Mouse (Mus musculus): ENCODE results near the gene Gdf11.

Gene Gdf11

DNA sequence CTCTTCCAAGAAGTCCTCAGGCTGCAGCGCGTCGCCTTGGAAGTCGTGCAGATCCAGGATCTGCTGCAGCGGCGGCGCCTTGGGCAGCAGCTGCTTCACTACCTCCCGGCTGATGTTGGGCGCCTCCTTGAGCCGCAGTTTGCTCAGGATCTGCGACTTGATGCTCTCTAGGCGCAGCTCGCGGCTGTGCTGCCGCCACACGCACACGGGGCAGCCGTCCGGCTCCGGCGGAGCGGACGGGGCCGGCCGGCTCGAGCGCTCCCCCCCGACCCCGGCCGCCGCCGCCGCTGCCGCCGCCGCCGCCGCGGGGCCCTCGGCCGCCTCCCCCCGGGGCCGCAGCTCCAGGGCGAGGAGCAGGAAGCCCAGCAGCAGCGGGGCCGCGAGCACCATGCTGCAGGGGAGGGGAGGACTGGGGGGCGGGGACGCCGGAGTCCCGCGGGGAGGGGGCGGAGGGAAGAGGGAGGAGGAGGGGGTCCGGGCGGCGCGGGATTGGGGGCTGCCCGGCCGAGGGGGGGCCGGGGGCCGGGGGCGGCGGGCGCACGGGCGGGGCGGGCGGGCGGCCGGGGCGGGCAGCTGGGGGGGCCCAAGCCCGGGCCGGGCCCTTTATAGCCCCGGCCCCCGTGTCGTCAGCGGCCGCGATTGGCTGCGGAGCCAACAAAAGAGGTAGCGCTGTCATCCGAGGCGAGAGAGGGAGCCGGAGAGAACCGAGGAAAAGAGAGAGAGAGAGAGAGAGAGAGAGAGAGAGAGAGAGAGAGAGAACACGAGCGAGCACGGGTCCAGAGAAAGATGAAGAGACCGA lies at the start of gene Gdf11:
Gene Gdf11 (minus strand): TSS at position 423 of the 799 bp plus-strand sequence.
- DNase-seq (ENCODE audit: low read depth, low spot score), result no peak

DNA sequence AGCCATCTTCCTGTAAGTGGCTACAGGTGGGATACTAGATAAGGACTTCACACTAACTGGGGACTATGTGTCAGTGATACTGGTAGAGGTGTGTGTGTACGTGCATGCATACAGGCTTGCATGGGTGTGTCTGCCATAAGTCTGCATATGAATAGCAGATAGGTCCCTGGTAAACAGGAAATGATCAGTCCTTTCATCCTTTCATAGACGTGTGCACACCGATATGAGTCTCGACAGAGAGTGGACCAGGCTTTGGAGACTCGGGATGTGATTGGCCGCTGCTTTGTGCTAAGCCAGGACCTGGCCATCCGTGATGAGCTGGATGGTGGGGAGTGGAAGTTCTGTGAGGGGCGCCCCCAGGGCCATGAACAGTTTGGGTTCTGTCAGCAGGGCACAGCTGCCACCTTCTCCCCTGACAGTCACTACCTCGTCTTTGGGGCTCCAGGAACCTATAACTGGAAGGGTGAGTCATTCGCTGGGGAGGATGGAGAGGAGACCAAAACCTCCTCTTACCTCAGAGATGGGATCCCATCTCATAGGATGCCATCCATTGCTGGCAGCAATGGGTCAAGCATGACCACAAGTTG lies 49.0 kb upstream of the Gdf11 start:
- no peak for DNase-seq (ENCODE audit: low read depth, low spot score)

DNA sequence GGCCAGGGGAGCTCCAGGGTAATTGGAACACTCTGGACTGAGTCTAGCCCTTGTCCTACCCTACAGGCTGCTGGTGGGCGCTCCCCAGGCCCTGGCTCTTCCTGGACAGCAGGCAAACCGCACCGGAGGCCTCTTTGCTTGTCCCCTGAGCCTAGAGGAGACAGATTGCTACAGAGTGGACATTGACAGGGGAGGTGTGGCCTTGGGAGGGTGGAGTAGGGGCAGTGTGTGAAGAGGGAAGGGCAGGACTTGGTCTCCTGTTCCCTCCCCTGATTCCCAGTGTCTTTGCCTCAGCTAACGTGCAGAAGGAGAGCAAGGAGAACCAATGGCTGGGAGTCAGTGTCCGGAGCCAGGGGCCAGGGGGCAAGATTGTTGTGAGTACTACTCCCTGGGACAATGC lies 47.5 kb upstream of the Gdf11 start:
- no peak for DNase-seq (ENCODE audit: low read depth, low spot score)

DNA sequence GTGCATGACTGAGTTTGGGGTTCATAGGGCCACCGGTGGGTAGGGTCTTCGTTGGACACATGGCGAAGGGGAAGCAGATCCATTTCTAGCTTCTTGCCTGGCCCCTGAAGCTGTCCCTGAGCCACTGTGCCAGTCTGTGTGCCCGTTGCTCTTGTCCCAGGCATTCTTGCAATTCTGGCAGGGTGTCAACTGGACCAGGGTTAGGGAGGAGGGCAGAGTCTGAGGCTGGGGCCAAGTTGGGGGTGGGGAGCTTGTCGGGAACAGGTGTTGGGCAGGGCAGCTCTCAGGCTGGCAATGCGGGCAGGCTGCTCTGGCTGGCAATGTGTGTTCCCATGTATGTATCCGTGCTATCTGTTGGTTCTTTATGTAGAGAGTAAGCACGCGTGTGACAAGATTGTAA lies 46.9 kb upstream of the Gdf11 start:
- no peak for DNase-seq (ENCODE audit: low read depth, low spot score)

GRCm38 (mm10) chr10:128937756-128938390 lies 46.4 kb upstream of the Gdf11 start:
- DNase-seq (ENCODE audit: low read depth, low spot score), result no peak

DNA sequence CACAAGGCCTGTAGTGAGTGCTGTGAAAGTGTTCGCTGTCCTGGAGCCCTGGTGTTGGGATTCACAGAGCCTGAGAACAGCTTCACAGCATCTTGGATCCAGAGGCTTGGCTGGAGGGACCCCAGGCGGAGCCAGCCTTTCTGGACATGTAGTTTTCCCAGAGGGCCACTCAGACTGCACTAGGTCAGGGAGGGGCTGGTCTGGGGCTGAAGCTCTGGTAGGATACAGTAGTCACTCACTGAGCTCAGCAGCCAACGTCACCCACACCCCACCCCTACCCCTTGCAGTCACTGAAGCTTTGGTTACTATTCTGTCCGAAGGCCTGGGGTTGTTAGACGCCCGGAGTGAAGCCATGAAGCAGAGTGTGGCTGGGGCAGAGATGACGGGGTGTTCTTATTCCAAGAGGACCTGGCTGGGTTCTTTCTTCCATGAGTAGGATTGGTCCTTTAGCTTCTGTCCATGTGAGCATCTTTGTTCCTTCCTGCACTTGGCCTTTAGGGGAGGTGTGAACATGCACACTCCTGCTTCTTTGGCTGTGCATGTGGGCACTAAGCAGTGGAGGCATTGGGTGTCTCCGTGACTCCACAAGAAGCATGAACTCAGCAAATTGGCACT lies 44.4 kb upstream of the Gdf11 start:
- DNase-seq (ENCODE audit: low read depth, low spot score), result no peak

GRCm38 (mm10) chr10:128934997-128935787 lies 43.7 kb upstream of the Gdf11 start:
- no peak for DNase-seq (ENCODE audit: low read depth, low spot score)

DNA sequence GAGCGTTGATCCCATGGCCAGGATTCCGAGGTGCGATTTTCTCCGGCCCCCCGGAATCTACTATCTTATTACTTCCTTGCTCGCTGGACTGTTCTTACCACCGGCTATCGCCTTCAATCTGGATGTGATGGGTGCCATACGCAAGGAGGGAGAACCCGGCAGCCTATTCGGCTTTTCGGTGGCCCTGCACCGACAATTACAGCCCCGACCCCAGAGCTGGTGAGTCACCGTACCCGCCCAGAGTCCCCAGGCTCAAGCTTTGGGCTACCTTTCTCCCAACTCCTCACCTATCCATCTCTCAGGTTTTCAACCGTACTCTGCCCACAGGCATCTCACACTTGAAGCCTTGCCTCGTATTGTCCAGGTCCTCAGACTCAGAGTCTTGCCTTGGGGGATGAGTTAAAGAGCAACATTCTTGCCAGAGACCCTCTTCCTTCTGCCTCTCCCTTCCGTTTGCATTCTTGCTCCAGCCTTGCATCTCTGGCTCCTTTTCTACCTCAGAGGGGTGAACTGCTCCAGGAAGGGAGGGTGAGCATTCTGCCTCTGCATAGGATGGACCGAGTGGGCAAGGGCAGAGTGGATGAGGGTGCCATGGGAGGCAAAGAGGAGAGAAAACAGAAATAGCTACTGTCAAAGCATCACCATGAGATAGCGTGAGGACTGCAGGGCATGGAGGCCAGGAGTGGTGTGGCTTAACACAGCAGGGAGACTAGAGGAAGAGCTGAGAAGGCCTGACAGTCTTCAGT lies 42.6 kb upstream of the Gdf11 start:
- no peak for DNase-seq (ENCODE audit: low read depth, low spot score)

DNA sequence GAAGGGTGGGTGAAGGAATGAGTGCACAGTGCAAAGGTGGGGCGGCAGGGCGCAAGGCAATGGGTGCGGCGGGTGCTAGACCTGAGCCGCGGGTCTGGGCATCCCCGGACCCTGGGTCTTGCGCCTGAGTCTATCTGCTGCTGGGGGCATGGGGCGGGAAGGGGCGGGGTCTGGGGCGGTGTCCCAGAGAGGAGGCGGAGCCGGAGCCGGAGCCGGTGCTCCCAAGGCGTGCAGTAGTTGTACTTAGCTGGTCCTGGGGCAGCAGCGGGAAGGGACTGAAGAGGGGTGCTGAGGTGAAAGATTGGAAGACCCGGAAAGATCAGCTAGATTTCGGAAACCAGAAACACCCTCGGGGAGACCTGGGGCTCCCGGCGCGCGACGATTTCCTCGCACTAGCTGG lies 42.1 kb upstream of the Gdf11 start, which contains the start of gene Itga7:
Gene Itga7 (plus strand): TSS at position 245 of the 400 bp plus-strand sequence.
- no peak for DNase-seq (ENCODE audit: low read depth, low spot score)

GRCm38 (mm10) chr10:128931441-128931840 lies 39.9 kb upstream of the Gdf11 start:
- DNase-seq (ENCODE audit: low read depth, low spot score), result no peak

GRCm38 (mm10) chr10:128929638-128930378 lies 38.3 kb upstream of the Gdf11 start:
- DNase-seq (ENCODE audit: low read depth, low spot score), result no peak

DNA sequence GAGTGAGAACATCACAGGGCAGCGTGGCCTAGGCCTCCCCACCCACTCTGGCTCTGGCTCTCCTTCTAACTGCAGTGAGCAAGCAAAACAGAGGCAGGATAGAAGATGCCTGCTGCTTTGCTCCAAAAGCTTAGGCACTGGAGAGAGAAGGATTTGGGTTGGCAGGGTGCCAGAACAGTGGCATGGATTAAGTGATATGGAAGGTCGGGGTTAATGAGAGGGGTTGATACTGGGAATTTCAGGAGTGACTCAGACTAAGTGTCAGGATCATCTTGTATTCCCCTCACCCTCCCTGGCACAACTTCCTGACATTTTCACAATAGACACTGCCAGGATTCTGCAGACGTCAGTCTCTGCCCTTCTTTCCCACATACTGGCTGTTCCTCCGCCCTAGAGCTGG lies 36.8 kb upstream of the Gdf11 start:
- DNase-seq (ENCODE audit: low read depth, low spot score), result no peak

DNA sequence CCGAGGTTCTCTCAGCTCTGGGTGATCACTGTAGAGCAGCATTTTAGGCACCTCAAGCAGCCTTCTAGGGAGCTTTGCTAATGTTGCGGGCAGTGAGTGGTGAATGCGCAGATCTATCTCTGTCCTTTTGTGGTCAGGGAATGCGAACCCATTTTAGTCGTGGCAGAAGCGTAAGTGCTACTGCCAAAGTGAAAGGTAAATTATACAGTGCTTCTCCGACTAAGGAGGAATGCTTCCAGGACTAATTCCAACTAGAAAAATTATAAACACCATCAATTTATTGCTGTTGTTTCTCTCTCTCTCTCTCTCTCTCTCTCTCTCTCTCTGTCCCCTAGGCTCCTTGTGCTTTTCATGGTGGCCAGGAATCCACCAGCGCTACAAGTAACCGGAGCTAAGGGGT lies 32.4 kb upstream of the Gdf11 start, which contains the start of gene Bloc1s1:
Gene Bloc1s1 (minus strand): TSS at position 101 of the 400 bp plus-strand sequence.
- DNase-seq (ENCODE audit: low read depth, low spot score), result no peak

DNA sequence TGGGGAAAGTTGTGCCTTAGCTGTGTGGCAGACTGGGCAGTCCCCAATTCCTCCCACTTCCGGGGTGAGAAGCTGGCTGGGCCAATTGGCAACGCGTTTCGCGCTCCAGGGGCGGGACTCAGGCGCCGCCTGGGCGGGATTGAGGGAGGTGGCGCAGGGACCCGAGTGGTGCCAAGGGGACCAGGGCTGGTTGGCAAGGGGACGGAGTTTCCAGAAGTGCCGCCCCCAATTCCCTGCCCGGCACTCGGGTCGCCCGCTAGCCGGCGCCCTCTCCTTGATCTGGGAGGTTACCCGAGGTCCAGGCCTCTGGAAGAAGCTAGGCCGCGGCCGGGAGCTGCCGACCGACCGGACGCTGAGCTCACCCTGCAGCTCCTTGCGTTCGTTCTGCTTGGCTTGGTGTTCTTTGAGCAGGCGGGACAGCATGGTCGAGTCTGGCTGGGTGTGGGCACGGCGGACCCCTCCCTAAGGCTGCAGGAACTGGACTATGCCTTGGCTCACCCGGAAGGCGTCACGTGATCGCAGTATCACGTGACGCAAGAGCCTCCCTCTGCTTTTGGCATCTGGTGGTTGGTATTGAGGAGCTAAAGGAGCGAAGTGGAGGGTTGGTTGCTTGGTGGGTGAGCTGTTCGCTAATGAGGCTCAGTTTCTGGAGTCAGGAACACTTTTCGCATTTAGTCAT lies 31.6 kb upstream of the Gdf11 start:
- peak; percentile 90 for DNase-seq (ENCODE audit: low read depth, low spot score)

- no peak for DNase-seq (ENCODE audit: low read depth, low spot score)
These were observed 31.2 kb upstream of the Gdf11 start, which contains the start of gene Rdh5 for GRCm38 (mm10) chr10:128922822-128923012. Gene Rdh5 (minus strand): TSS chr10:128922888.

GRCm38 (mm10) chr10:128921883-128922821 lies 30.6 kb upstream of the Gdf11 start:
- no peak for DNase-seq (ENCODE audit: low read depth, low spot score)

DNA sequence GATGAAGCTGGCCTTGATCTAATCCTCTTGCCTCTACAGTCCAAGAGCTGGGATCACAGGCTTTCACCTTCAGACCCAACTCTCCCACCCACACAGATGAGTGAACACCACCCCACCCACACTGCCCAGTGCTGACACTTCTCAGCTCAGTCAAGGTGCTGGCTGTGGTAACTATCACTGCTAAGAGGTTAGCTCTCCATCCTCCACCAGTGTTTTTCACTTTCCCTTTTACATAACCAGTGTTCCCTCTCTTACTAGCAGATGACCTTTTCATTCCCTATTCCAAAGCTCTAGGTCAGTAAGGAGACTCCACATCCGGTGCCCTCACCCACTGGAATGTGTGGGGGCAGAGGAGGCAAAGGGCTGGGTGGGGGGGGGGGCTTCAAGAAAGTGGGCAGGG lies 29.7 kb upstream of the Gdf11 start:
- no peak for DNase-seq (ENCODE audit: low read depth, low spot score)

GRCm38 (mm10) chr10:128920736-128921161 lies 29.2 kb upstream of the Gdf11 start:
- no peak for DNase-seq (ENCODE audit: low read depth, low spot score)

GRCm38 (mm10) chr10:128919966-128920365 lies 28.4 kb upstream of the Gdf11 start:
- DNase-seq (ENCODE audit: low read depth, low spot score), result no peak
